Mouse (Mus musculus): ENCODE data around the gene Kcmf1. TPM values are rescaled to one million over a fixed set of nuclear protein-coding genes. Genes with fewer than 3 reads are reported as not detected.

Kcmf1 gene
- polyA plus RNA-seq, 1 experiment, result 56.7 TPM

DNA sequence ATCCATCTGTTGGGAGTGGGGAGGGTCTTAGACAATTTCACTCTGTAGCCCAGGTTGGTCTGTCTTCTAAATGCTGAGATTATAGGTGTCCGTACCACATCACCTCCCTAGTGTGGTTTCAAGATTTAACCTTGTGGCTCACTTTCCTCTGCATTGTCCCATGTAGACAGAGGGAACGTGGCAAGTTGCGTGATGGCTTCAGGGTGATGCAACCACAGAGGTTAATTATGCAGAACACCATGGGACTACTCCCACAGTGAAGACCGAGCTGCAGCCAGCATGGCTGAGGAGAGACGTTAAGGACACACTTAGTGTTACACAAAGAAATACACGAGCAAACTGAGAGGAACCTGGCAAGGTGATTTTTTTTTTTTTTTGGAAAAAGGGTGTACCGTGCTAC lies 16.6 kb upstream of the Kcmf1 start:
- TF ChIP-seq MYOD1 (IDR thresholded peaks at IDR 0.05; ENCODE audit: control insufficient read depth, insufficient read length, low read depth) (no peak), CEBPB (IDR thresholded peaks at IDR 0.05; ENCODE audit: low read depth) (no peak), CTCF (IDR thresholded peaks at IDR 0.05; ENCODE audit: control insufficient read depth, insufficient read depth, insufficient read length) (no peak), USF1 (IDR thresholded peaks at IDR 0.05; ENCODE audit: low read depth) (no peak), FOSL1 (IDR thresholded peaks at IDR 0.05; ENCODE audit: insufficient read depth, low read length, poor library complexity, severe bottlenecking) (no peak), MAX (IDR thresholded peaks at IDR 0.05) (no peak), MYOG (IDR thresholded peaks at IDR 0.05; ENCODE audit: control insufficient read depth, extremely low read depth, insufficient read length) (no peak)
- H3K79me2 ChIP-seq (ENCODE audit: control insufficient read depth, insufficient read depth), result no peaks in the 10 kb centered on the region
- H3ac ChIP-seq (ENCODE audit: control insufficient read depth, insufficient read length, low read depth), result no peak overlapping the region
- H3K79me3 ChIP-seq (ENCODE audit: low read depth), result no peaks in the 10 kb centered on the region
- no peaks in the 10 kb centered on the region for H3K27me3 ChIP-seq (ENCODE audit: control insufficient read depth, insufficient read depth, insufficient read length)
- no peak overlapping the region for H3K4me3 ChIP-seq (ENCODE audit: insufficient read depth, poor library complexity, severe bottlenecking)
- no peaks in the 10 kb centered on the region for H3K36me3 ChIP-seq (ENCODE audit: control insufficient read depth, insufficient read depth)

DNA sequence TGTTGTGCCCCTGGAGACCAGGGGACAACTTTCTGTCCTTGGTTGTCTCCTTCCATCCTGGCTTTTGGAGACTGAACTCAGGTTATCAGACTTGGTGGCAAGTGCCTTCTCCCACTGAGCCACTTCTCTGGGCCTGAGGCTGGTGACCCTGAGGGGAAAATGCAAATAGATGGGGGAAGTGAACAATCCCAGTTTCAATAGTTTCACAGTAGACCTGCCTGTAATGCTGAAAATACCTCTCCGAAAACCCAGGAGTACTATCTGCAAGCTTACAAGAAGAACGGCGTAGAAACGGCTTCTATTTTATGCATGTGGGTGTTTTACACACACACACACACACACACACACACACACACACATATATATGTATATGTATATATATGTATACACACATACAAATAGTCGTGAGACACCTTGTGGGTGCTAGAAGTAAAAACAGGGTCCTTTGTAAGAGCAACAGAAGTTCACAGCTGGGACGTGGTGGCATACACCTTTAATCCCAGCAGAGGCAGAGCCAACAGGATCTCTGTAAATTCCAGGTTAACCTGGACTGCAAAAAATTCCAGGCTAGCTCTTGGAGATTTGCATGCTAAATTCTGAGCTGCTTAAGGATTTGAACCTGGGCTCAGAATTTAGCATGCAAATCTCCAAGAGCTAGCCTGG lies 14.4 kb upstream of the Kcmf1 start:
- no peak overlapping the region for H3ac ChIP-seq (ENCODE audit: control insufficient read depth, insufficient read length, low read depth)
- H3K79me3 ChIP-seq (ENCODE audit: low read depth), result no peaks in the 10 kb centered on the region
- H3K27me3 ChIP-seq (ENCODE audit: control insufficient read depth, insufficient read depth, insufficient read length), result no peaks in the 10 kb centered on the region
- H3K36me3 ChIP-seq (ENCODE audit: control insufficient read depth, insufficient read depth), result no peaks in the 10 kb centered on the region
- H3K79me2 ChIP-seq (ENCODE audit: control insufficient read depth, insufficient read depth), result no peaks in the 10 kb centered on the region
- no peak for TF ChIP-seq CEBPB (IDR thresholded peaks at IDR 0.05; ENCODE audit: low read depth)
- no peak for TF ChIP-seq USF1 (IDR thresholded peaks at IDR 0.05; ENCODE audit: low read depth)
- TF ChIP-seq MYOG (IDR thresholded peaks at IDR 0.05; ENCODE audit: control insufficient read depth, extremely low read depth, insufficient read length), result no peak
- no peak overlapping the region for H3K4me3 ChIP-seq (ENCODE audit: insufficient read depth, poor library complexity, severe bottlenecking)

DNA sequence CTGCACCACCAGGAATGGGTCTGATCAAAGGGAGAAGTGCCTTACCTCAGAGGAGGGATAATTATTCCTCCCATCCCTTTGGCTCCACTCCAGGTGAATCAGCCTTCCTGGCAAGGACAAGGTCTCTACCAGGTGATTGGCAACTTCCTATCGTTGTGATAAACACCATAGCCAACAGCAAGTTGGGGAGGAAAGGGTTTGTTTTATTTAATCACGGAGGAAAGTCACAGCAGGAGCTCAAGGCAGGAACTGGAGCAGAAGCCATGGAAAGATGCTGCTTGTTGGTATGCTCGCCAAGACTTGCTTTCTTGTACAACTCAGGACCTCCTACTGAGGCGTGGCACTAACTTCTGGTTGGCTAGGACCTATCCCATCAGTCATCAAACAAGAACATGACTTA lies 11.5 kb upstream of the Kcmf1 start:
- Histone ChIP-seq H3K36me3 (ENCODE audit: control insufficient read depth, insufficient read depth) (no peaks in the 10 kb centered on the region), H3ac (ENCODE audit: control insufficient read depth, insufficient read length, low read depth) (no peak overlapping the region), H3K79me2 (ENCODE audit: control insufficient read depth, insufficient read depth) (no peaks in the 10 kb centered on the region), H3K27me3 (ENCODE audit: control insufficient read depth, insufficient read depth, insufficient read length) (no peaks in the 10 kb centered on the region), H3K79me3 (ENCODE audit: low read depth) (no peaks in the 10 kb centered on the region), H3K4me3 (ENCODE audit: insufficient read depth, poor library complexity, severe bottlenecking) (no peak overlapping the region)
- TF ChIP-seq CTCF (IDR thresholded peaks at IDR 0.05; ENCODE audit: control insufficient read depth, insufficient read depth, insufficient read length) (no peak), MAX (IDR thresholded peaks at IDR 0.05) (no peak), MYOG (IDR thresholded peaks at IDR 0.05; ENCODE audit: control insufficient read depth, extremely low read depth, insufficient read length) (no peak), USF1 (IDR thresholded peaks at IDR 0.05; ENCODE audit: low read depth) (no peak), CEBPB (IDR thresholded peaks at IDR 0.05; ENCODE audit: low read depth) (no peak), FOSL1 (IDR thresholded peaks at IDR 0.05; ENCODE audit: insufficient read depth, low read length, poor library complexity, severe bottlenecking) (no peak), MYOD1 (IDR thresholded peaks at IDR 0.05; ENCODE audit: control insufficient read depth, insufficient read length, low read depth) (no peak)

DNA sequence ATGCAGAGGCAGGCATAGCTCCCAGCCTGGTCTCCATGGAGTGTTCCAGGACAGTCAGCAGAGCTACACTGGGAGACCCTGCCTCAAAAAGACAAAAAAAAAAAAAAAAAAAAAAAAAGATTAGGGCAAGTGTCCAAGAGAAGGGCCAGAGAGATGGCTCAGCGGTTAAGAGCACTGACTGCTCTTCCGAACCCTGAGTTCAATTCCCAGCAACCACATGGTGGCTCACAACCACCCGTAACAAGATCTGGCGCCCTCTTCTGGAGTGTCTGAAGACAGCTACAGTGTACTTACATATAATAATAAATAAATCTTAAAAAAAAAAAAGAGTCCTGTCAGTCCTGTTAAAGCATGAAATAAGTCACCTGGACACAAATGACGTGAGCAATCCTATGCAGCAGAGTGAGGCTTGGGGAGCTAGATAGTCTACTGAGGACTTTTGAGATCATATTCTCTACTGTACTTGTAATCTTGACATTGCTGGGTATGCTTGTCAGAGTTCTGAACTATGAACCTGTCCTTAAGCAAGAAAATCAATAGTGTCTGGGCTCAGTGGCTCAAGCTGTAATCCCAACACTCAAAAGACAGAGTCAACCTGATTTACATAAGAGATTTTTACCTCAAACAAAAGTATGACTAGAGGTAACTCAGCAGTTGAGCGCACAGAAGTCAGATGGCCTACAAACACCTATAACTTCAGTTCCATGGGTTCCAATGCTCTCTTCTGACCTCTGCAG lies 2.6 kb upstream of the Kcmf1 start:
- Histone ChIP-seq H3ac (ENCODE audit: control insufficient read depth, insufficient read length, low read depth) (no peak overlapping the region), H3K79me2 (ENCODE audit: control insufficient read depth, insufficient read depth) (peaks cover 31% of the 10 kb centered on the region), H3K36me3 (ENCODE audit: control insufficient read depth, insufficient read depth) (no peaks in the 10 kb centered on the region), H3K79me3 (ENCODE audit: low read depth) (peaks cover 15% of the 10 kb centered on the region), H3K27me3 (ENCODE audit: control insufficient read depth, insufficient read depth, insufficient read length) (no peaks in the 10 kb centered on the region), H3K4me3 (ENCODE audit: insufficient read depth, poor library complexity, severe bottlenecking) (no peak overlapping the region)
- TF ChIP-seq MYOG (IDR thresholded peaks at IDR 0.05; ENCODE audit: control insufficient read depth, extremely low read depth, insufficient read length), result no peak
- no peak for TF ChIP-seq MYOD1 (IDR thresholded peaks at IDR 0.05; ENCODE audit: control insufficient read depth, insufficient read length, low read depth)
- TF ChIP-seq FOSL1 (IDR thresholded peaks at IDR 0.05; ENCODE audit: insufficient read depth, low read length, poor library complexity, severe bottlenecking), result no peak
- TF ChIP-seq MAX (IDR thresholded peaks at IDR 0.05), result no peak
- TF ChIP-seq CTCF (IDR thresholded peaks at IDR 0.05; ENCODE audit: control insufficient read depth, insufficient read depth, insufficient read length), result no peak
- TF ChIP-seq USF1 (IDR thresholded peaks at IDR 0.05; ENCODE audit: low read depth), result no peak
- TF ChIP-seq CEBPB (IDR thresholded peaks at IDR 0.05; ENCODE audit: low read depth), result no peak

DNA sequence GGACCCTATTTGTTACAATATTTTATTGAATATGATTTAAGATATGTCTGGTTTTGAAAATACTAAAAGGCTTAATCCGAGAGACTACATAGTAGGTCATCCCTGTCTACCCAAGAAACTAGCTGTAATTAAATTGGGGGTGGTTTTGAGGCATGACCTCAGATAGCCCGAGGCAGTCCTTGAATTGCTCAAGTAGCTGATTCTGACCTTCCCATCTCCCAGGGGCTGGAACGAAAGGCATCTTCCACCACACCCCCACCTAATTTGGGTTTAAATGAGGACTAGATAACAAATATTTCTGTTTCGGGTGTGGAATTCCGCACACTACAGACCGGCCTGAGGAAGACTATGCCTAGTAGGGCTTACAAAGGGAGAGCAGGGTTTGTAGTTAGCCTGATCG lies 1.2 kb upstream of the Kcmf1 start:
- peaks cover 46% of the 10 kb centered on the region for H3K79me2 ChIP-seq (ENCODE audit: control insufficient read depth, insufficient read depth)
- TF ChIP-seq MYOG (IDR thresholded peaks at IDR 0.05; ENCODE audit: control insufficient read depth, extremely low read depth, insufficient read length) (no peak), USF1 (IDR thresholded peaks at IDR 0.05; ENCODE audit: low read depth) (no peak), MAX (IDR thresholded peaks at IDR 0.05) (no peak), CEBPB (IDR thresholded peaks at IDR 0.05; ENCODE audit: low read depth) (no peak), MYOD1 (IDR thresholded peaks at IDR 0.05; ENCODE audit: control insufficient read depth, insufficient read length, low read depth) (no peak), FOSL1 (IDR thresholded peaks at IDR 0.05; ENCODE audit: insufficient read depth, low read length, poor library complexity, severe bottlenecking) (no peak), CTCF (IDR thresholded peaks at IDR 0.05; ENCODE audit: control insufficient read depth, insufficient read depth, insufficient read length) (no peak)
- H3ac ChIP-seq (ENCODE audit: control insufficient read depth, insufficient read length, low read depth), result no peak overlapping the region
- H3K79me3 ChIP-seq (ENCODE audit: low read depth), result peaks cover 29% of the 10 kb centered on the region
- no peaks in the 10 kb centered on the region for H3K27me3 ChIP-seq (ENCODE audit: control insufficient read depth, insufficient read depth, insufficient read length)
- no peak overlapping the region for H3K4me3 ChIP-seq (ENCODE audit: insufficient read depth, poor library complexity, severe bottlenecking)
- H3K36me3 ChIP-seq (ENCODE audit: control insufficient read depth, insufficient read depth), result peaks cover 10% of the 10 kb centered on the region
